Mouse (Mus musculus) liver, embryonic 14.5 days (tissue): ENCODE measurements at regions not wholly inside any gene's neighbourhood (a gene's known extent, or its start where the extent isn't known, plus 50 kb on each side); places are given as distances from the start of the nearest gene placed in this dataset.

ENCODE experiments used
- ATAC-seq: fragments of 200-750 bp; cut with Nextera tagmentation; 2 replicates; pipeline ENCODE4 v1.8.0; 2017; ENCODE audit warnings: moderate number of reproducible peaks, mild to moderate bottlenecking, moderate library complexity; ENCODE audit not compliant: insufficient read depth
- DNase-seq, 3 experiments: peaks; one replicate each; pipeline ENCODE4 v3.0.0-alpha.2; 2012 to 2013; ENCODE audit warnings: low read depth in 3 of 3, low spot score in 3 of 3
- H3K27ac ChIP-seq: fragments of 300-500 bp; sonication (generic); 2 replicates; pipeline ENCODE4 v1.5.1; 2014; ENCODE audit warnings: moderate library complexity, mild to moderate bottlenecking, control low read depth, inconsistent platforms
- H3K27me3 ChIP-seq: fragments of 300-500 bp; sonication (generic); 2 replicates; pipeline ENCODE4 v1.6.1; 2014; ENCODE audit warnings: mild to moderate bottlenecking, low read length, moderate library complexity; ENCODE audit not compliant: control insufficient read depth, insufficient read depth
- H3K36me3 ChIP-seq: fragments of 300-500 bp; sonication (generic); replicated peaks from 2 replicates; pipeline ENCODE4 v1.6.1; 2014; ENCODE audit warnings: low read depth; ENCODE audit not compliant: control insufficient read depth, insufficient read depth
- H3K4me1 ChIP-seq, 2 experiments: fragments of 200-500 bp in 1 of 2; fragments of 300-500 bp in 1 of 2; sonication (generic) in 1 of 2; replicated peaks; 2 replicates each; pipeline ENCODE4 v1.6.1; 2012 to 2014; ENCODE audit warnings: antibody characterized with exemption in 1 of 2, inconsistent platforms in 1 of 2, low read length in 1 of 2; ENCODE audit not compliant: control insufficient read depth in 2 of 2, insufficient read depth in 2 of 2
- H3K4me2 ChIP-seq: fragments of 300-500 bp; sonication (generic); 2 replicates; pipeline ENCODE4 v1.6.1; 2014; ENCODE audit warnings: low read depth, mild to moderate bottlenecking, control low read depth, moderate library complexity
- H3K4me3 ChIP-seq, 2 experiments: fragments of 200-500 bp in 1 of 2; fragments of 300-500 bp in 1 of 2; sonication (generic) in 1 of 2; 2 replicates each; pipeline ENCODE4 v1.5.1; 2012 to 2014; ENCODE audit warnings: low read depth in 2 of 2, low read length in 2 of 2, mild to moderate bottlenecking in 2 of 2, control low read depth in 1 of 2, inconsistent platforms in 1 of 2, moderate library complexity in 1 of 2; ENCODE audit not compliant: insufficient read depth in 1 of 2
- H3K9ac ChIP-seq: fragments of 300-500 bp; sonication (generic); replicated peaks from 2 replicates; pipeline ENCODE4 v1.6.1; 2014; ENCODE audit warnings: mild to moderate bottlenecking, control low read depth, moderate library complexity
- H3K9me3 ChIP-seq: fragments of 300-500 bp; sonication (generic); 2 replicates; pipeline ENCODE4 v1.6.1; 2016; ENCODE audit warnings: low read length, mixed read lengths; ENCODE audit not compliant: control insufficient read depth
- CTCF ChIP-seq: IDR thresholded peaks from 2 replicates; pipeline ENCODE4 v1.5.1; 2016; ENCODE audit warnings: antibody characterized with exemption, low read depth, control low read depth
- EP300 ChIP-seq: IDR thresholded peaks from 2 replicates; pipeline ENCODE4 v1.6.1; 2016; ENCODE audit warnings: antibody characterized with exemption, low read depth
- WGBS: fragments of 180-500 bp; shearing (Covaris S2); extraction: QIAGEN DNeasy Blood & Tissue Kit; methylation state at CpG from one replicate; pipeline ENCODE4 v1.1.7; 2014; ENCODE audit not compliant: insufficient replicate concordance; 5-methylcytosine and 5-hydroxymethylcytosine counted together

DNA sequence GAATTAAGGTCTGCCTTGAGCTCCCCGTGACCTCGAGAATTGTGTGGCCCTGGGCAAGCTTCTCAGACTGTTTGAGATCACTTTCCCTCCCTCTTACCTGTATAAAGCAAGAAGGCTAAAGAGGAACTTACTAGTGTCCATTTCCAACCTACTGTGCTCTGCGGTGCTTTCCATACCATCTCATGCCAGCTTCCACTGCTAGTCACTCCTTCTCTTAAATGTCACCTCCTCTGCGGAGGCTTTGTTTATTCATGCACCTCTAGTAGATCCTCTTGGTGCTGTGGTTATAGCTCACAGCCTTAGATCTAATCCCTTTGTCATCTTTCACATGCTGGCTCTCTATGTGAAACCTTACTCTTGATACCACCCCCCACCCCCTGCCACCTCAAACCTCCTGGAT is 2310.3 kb upstream of the Lrrc6 start:
- H3K9ac ChIP-seq: no peak overlapping the region
- H3K27ac ChIP-seq: no peak overlapping the region
- H3K27me3 ChIP-seq: no peaks in the 10 kb centered on the region
- TF ChIP-seq CTCF: no peak
- no peak for TF ChIP-seq EP300
- 59% methylated on average over 4 of the region's 4 CpGs for WGBS
- H3K36me3 ChIP-seq: no peaks in the 10 kb centered on the region
- no peak overlapping the region for H3K4me2 ChIP-seq
- DNase-seq: no peak
- no peak overlapping the region for H3K4me3 ChIP-seq
- no peaks in the 10 kb centered on the region for H3K4me1 ChIP-seq
- H3K9me3 ChIP-seq: no peaks in the 10 kb centered on the region
- ATAC-seq: no peak

DNA sequence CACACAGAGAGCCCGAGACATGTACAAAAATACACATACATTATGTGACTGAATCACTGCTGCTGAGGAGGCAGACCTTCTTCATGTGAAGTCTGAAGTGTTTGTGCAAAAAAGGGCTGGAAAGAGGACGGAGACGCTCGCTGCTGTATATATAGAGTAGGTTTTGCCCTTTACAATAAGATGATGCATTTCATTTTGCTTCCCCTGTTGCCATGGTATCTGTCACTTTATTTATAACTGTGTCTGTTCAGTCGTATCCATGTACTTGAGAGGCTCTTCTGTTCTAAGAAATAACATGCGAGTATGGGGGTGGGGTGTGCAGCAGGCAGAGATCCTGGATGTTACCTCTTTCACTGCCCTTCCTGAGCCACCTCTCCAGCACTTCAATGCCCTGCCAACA is 2309.9 kb upstream of the Lrrc6 start:
- 70% methylated on average over 6 of the region's 6 CpGs for WGBS
- Histone ChIP-seq H3K9ac (no peak overlapping the region), H3K27me3 (no peaks in the 10 kb centered on the region), H3K27ac (no peak overlapping the region), H3K4me3 (no peak overlapping the region), H3K9me3 (no peaks in the 10 kb centered on the region), H3K4me1 (no peaks in the 10 kb centered on the region), H3K4me2 (no peak overlapping the region), H3K36me3 (no peaks in the 10 kb centered on the region)
- no peak for ATAC-seq
- DNase-seq: no peak
- TF ChIP-seq EP300 (no peak), CTCF (no peak)

DNA sequence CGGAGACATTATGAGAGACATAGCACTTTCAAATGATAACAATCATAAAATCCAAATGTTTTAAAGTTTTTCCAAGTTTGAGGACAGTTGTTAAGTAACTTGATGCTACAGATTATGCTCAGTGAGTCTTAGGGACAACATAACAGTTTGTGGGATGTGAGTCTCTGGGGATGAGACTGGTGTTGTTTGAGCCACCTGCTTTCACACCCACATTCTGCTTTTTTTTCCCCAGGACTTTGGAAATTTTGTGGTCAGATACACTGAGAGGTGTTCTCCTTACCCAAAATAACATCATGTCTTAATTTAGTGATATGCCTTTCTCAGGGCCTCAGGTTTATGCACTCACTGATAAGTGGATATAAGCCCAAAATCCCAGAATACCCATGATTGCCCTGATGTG is 2307.5 kb upstream of the Lrrc6 start:
- DNase-seq: no peak
- H3K4me3 ChIP-seq: no peak overlapping the region
- no peaks in the 10 kb centered on the region for H3K27me3 ChIP-seq
- H3K9ac ChIP-seq: no peak overlapping the region
- H3K36me3 ChIP-seq: no peaks in the 10 kb centered on the region
- H3K9me3 ChIP-seq: no peaks in the 10 kb centered on the region
- TF ChIP-seq CTCF: no peak
- no peak for TF ChIP-seq EP300
- ATAC-seq: no peak
- no peaks in the 10 kb centered on the region for H3K4me1 ChIP-seq
- H3K4me2 ChIP-seq: no peak overlapping the region
- WGBS: 66% methylated on average over 1 of the region's 1 CpGs
- H3K27ac ChIP-seq: no peak overlapping the region

DNA sequence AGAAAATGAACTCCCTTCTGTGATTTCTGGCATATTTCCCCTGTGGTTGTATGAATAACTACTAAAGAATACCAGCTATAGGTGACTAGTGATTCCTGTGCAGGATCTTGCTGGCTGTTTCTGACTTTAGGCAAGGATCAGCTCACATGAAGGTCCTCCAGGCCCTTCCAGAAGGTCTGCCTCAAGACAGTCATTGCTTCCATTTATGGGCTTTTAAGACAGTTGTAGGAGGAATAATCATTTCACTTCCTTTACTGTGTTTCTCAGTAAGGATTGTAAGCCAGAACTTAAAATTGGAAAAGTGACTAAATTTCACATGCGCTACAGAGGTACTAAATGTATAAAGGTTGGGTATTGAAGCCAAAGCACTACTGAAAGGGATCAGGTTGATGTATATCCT is 2303.5 kb upstream of the Lrrc6 start:
- Histone ChIP-seq H3K4me3 (no peak overlapping the region), H3K9ac (no peak overlapping the region), H3K27ac (no peak overlapping the region), H3K27me3 (no peaks in the 10 kb centered on the region), H3K4me2 (no peak overlapping the region), H3K4me1 (no peaks in the 10 kb centered on the region), H3K36me3 (no peaks in the 10 kb centered on the region), H3K9me3 (no peaks in the 10 kb centered on the region)
- WGBS: 81% methylated on average over 1 of the region's 1 CpGs
- TF ChIP-seq CTCF (no peak), EP300 (no peak)
- DNase-seq (no peak), ATAC-seq (no peak)

DNA sequence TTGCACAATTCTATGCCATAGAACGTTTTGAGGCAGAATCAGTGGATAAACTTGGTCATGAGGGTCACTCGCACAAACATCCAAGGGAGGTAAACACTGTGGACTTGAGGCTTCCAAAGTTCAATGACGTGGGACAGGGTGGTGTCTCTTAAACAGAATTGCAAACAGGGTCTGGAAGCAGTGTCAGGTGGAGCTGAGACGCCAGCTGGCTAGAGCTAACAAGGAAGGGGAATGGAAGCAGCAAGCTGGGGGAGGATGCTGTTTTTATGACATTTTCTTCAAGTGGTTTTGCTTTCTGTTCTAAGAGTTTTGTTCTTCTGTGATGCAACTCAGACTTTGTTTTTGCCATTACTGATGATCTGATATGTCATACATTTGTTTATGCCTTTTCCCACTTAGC is 2301.1 kb upstream of the Lrrc6 start:
- no peak for TF ChIP-seq EP300
- no peak for TF ChIP-seq CTCF
- no peak overlapping the region for H3K4me3 ChIP-seq
- no peaks in the 10 kb centered on the region for H3K9me3 ChIP-seq
- WGBS: 42% methylated on average over 4 of the region's 4 CpGs
- no peaks in the 10 kb centered on the region for H3K36me3 ChIP-seq
- H3K4me2 ChIP-seq: no peak overlapping the region
- ATAC-seq (no peak), DNase-seq (no peak)
- no peaks in the 10 kb centered on the region for H3K27me3 ChIP-seq
- no peaks in the 10 kb centered on the region for H3K4me1 ChIP-seq
- no peak overlapping the region for H3K9ac ChIP-seq
- H3K27ac ChIP-seq: no peak overlapping the region
